Mouse (Mus musculus) retina, postnatal 7 days (tissue): ENCODE data around the gene Ndufs4.
"Not testable (repeated sequence)": the region's sequence is repeated elsewhere in the genome, so short reads cannot be mapped to it uniquely, and the experiment has no call there.

Experiments used
- DNase-seq: peaks from one replicate; pipeline ENCODE4 v3.0.0-alpha.2; 2012; ENCODE audit warnings: low read depth, low spot score

Ndufs4 gene

GRCm38 (mm10) chr13:114343001-114343400 is 45.1 kb downstream of the Ndufs4 start:
- DNase-seq = no peak

- no peak for DNase-seq
Observed at GRCm38 (mm10) chr13:114319835-114320389, 68.1 kb downstream of the Ndufs4 start.

- no peak for DNase-seq
Observed at GRCm38 (mm10) chr13:114319136-114319535, 68.9 kb downstream of the Ndufs4 start.

GRCm38 (mm10) chr13:114315374-114315773 is 72.7 kb downstream of the Ndufs4 start:
- DNase-seq = no peak

GRCm38 (mm10) chr13:114314953-114315352 is 73.1 kb downstream of the Ndufs4 start:
- DNase-seq = no peak

- DNase-seq = no peak
Observed at GRCm38 (mm10) chr13:114310591-114310990, 77.5 kb downstream of the Ndufs4 start.

- no peak for DNase-seq
Observed at GRCm38 (mm10) chr13:114304684-114305083, 83.4 kb downstream of the Ndufs4 start.

GRCm38 (mm10) chr13:114303466-114304175 is 84.4 kb downstream of the Ndufs4 start:
- DNase-seq = no peak

- DNase-seq = no peak
Observed at GRCm38 (mm10) chr13:114297761-114298160, 90.3 kb downstream of the Ndufs4 start.

- DNase-seq = no peak
Observed at GRCm38 (mm10) chr13:114296556-114296955, 91.5 kb downstream of the Ndufs4 start.

- DNase-seq = no peak
Observed at GRCm38 (mm10) chr13:114289411-114289810, 98.6 kb downstream of the Ndufs4 start.

- DNase-seq = no peak
Observed at GRCm38 (mm10) chr13:114288511-114288910, 99.5 kb downstream of the Ndufs4 start.

- not testable (repeated sequence) for DNase-seq
Observed at GRCm38 (mm10) chr13:114278690-114279089, 109.4 kb downstream of the Ndufs4 start.

- no peak for DNase-seq
Observed at GRCm38 (mm10) chr13:114277277-114277676, 110.8 kb downstream of the Ndufs4 start.

GRCm38 (mm10) chr13:114271410-114272105 is 116.5 kb downstream of the Ndufs4 start:
- DNase-seq = no peak

- DNase-seq = no peak
Observed at GRCm38 (mm10) chr13:114267741-114268140, 120.3 kb downstream of the Ndufs4 start.

GRCm38 (mm10) chr13:114260486-114261205 is 127.4 kb downstream of the Ndufs4 start:
- no peak for DNase-seq

GRCm38 (mm10) chr13:114254697-114255096 is 133.4 kb downstream of the Ndufs4 start:
- DNase-seq = no peak
